Mouse (Mus musculus) kidney, embryonic 14.5 days (tissue): ENCODE data around the gene Plk2. TPM values are rescaled to one million over a fixed set of nuclear protein-coding genes. Genes with fewer than 3 reads are reported as not detected.

ENCODE experiments used
- ATAC-seq: fragments of 200-750 bp; cut with Nextera tagmentation; 2 replicates; pipeline ENCODE4 v1.8.0; 2017; ENCODE audit warnings: moderate number of reproducible peaks, mild to moderate bottlenecking, moderate TSS enrichment, moderate library complexity; ENCODE audit not compliant: low FRiP score, low TSS enrichment
- H3K27ac ChIP-seq: fragments of 300-500 bp; sonication (generic); 2 replicates; pipeline ENCODE4 v1.5.1; 2014; ENCODE audit warnings: low read depth, mild to moderate bottlenecking, low read length, moderate library complexity, mixed read lengths
- H3K27me3 ChIP-seq: fragments of 300-500 bp; sonication (generic); 2 replicates; pipeline ENCODE4 v1.6.1; 2014; ENCODE audit warnings: mild to moderate bottlenecking, low read length; ENCODE audit not compliant: control insufficient read depth, insufficient read depth
- H3K36me3 ChIP-seq: fragments of 300-500 bp; sonication (generic); 2 replicates; pipeline ENCODE4 v1.6.1; 2014; ENCODE audit warnings: low read length, mixed read lengths; ENCODE audit not compliant: control insufficient read depth, insufficient read depth
- H3K4me1 ChIP-seq: fragments of 300-500 bp; sonication (generic); 2 replicates; pipeline ENCODE4 v1.6.1; 2014; ENCODE audit warnings: low read length, mixed read lengths; ENCODE audit not compliant: control insufficient read depth, insufficient read depth
- H3K4me2 ChIP-seq: fragments of 300-500 bp; sonication (generic); replicated peaks from 2 replicates; pipeline ENCODE4 v1.6.1; 2014; ENCODE audit warnings: low read depth, mild to moderate bottlenecking, low read length
- H3K4me3 ChIP-seq: fragments of 300-500 bp; sonication (generic); 2 replicates; pipeline ENCODE4 v1.5.1; 2014; ENCODE audit warnings: mild to moderate bottlenecking, low read length
- H3K9ac ChIP-seq: fragments of 300-500 bp; sonication (generic); 2 replicates; pipeline ENCODE4 v1.6.1; 2014; ENCODE audit warnings: low read depth, mild to moderate bottlenecking, low read length, moderate library complexity
- H3K9me3 ChIP-seq: fragments of 300-500 bp; sonication (generic); 2 replicates; pipeline ENCODE4 v1.6.1; 2016; ENCODE audit warnings: low read length; ENCODE audit not compliant: control insufficient read depth
- WGBS: fragments of 180-500 bp; shearing (Covaris S2); extraction: QIAGEN DNeasy Blood & Tissue Kit; methylation state at CpG from one replicate; pipeline ENCODE4 v1.1.7; 2014; 5-methylcytosine and 5-hydroxymethylcytosine counted together
- polyA plus RNA-seq: library from polyadenylated mRNA; unstranded; fragments of >200 nt; fragmentation: Nextera tagmentation; extraction: Ambion mirVana; gene quantifications from 2 replicates; pipeline ENCODE4 v1.2.1, GENCODE M21; 2014

The Plk2 gene
- polyA plus RNA-seq, 1 experiment from 2014 or later = 88.0 TPM

GRCm38 (mm10) chr13:110382447-110382901 is 12.4 kb upstream of the Plk2 start:
- H3K36me3 ChIP-seq = no peaks in the 10 kb centered on the region
- WGBS = 20% methylated on average over 5 of the region's 5 CpGs

GRCm38 (mm10) chr13:110384514-110384913 is 10.3 kb upstream of the Plk2 start:
- no peak for ATAC-seq
- 72% methylated on average over 6 of the region's 6 CpGs for WGBS

More at GRCm38 (mm10) chr13:110382447-110382901, 12.4 kb upstream of the Plk2 start:
- ATAC-seq = no peak
- no peaks in the 10 kb centered on the region for H3K4me1 ChIP-seq
- no peak overlapping the region for H3K27ac ChIP-seq
- no peaks in the 10 kb centered on the region for H3K27me3 ChIP-seq
- no peak overlapping the region for H3K4me2 ChIP-seq
- no peaks in the 10 kb centered on the region for H3K9me3 ChIP-seq
- no peak overlapping the region for H3K9ac ChIP-seq
- no peak overlapping the region for H3K4me3 ChIP-seq

GRCm38 (mm10) chr13:110392210-110392609 is 2.6 kb upstream of the Plk2 start:
- Histone ChIP-seq H3K9me3 (peaks cover 3% of the 10 kb centered on the region; the same call in 1 of the 2 replicates), H3K27me3 (no peaks in the 10 kb centered on the region), H3K4me1 (no peaks in the 10 kb centered on the region), H3K36me3 (no peaks in the 10 kb centered on the region), H3K4me2 (no peak overlapping the region), H3K4me3 (no peak overlapping the region), H3K27ac (no peak overlapping the region), H3K9ac (no peak overlapping the region)
- 25% methylated on average over 8 of the region's 8 CpGs for WGBS
- no peak for ATAC-seq

More at GRCm38 (mm10) chr13:110384514-110384913, 10.3 kb upstream of the Plk2 start:
- H3K27me3 ChIP-seq = no peaks in the 10 kb centered on the region
- H3K4me1 ChIP-seq = no peaks in the 10 kb centered on the region
- H3K4me3 ChIP-seq = no peak overlapping the region
- no peak overlapping the region for H3K9ac ChIP-seq
- no peak overlapping the region for H3K4me2 ChIP-seq
- H3K36me3 ChIP-seq = no peaks in the 10 kb centered on the region
- H3K9me3 ChIP-seq = peaks cover 2% of the 10 kb centered on the region; the same call in 1 of the 2 replicates
- H3K27ac ChIP-seq = no peak overlapping the region

- ATAC-seq = no peak
Observed at GRCm38 (mm10) chr13:110392631-110393030, 2.2 kb upstream of the Plk2 start.

GRCm38 (mm10) chr13:110395179-110395794 is 441 bp downstream of the Plk2 start:
- Histone ChIP-seq H3K9me3 (no peaks in the 10 kb centered on the region), H3K36me3 (peaks cover 28% of the 10 kb centered on the region), H3K4me2 (peak overlapping the region; percentile 94), H3K4me1 (no peaks in the 10 kb centered on the region), H3K9ac (peak overlapping the region; percentile 60), H3K4me3 (peak overlapping the region; percentile 56), H3K27me3 (no peaks in the 10 kb centered on the region), H3K27ac (peak overlapping the region; percentile 83)
- under 1% methylated on average over 41 of the region's 41 CpGs for WGBS
- ATAC-seq = no peak; the same call in 1 of the 2 replicates

More at GRCm38 (mm10) chr13:110392631-110393030, 2.2 kb upstream of the Plk2 start:
- WGBS = 49% methylated on average over 3 of the region's 3 CpGs
- no peak overlapping the region for H3K4me2 ChIP-seq
- peaks cover 3% of the 10 kb centered on the region; the same call in 1 of the 2 replicates for H3K9me3 ChIP-seq
- H3K36me3 ChIP-seq = peaks cover 2% of the 10 kb centered on the region; the same call in 1 of the 2 replicates
- no peaks in the 10 kb centered on the region for H3K27me3 ChIP-seq
- H3K4me3 ChIP-seq = no peak overlapping the region
- no peaks in the 10 kb centered on the region for H3K4me1 ChIP-seq
- H3K27ac ChIP-seq = no peak overlapping the region
- no peak overlapping the region for H3K9ac ChIP-seq

GRCm38 (mm10) chr13:110395916-110396685 is 1.3 kb downstream of the Plk2 start:
- Histone ChIP-seq H3K4me3 (peak overlapping the region; percentile 56), H3K9me3 (no peaks in the 10 kb centered on the region), H3K9ac (peak overlapping the region; percentile 60; the same call in 1 of the 2 replicates), H3K27ac (peak overlapping the region; percentile 83; the same call in 1 of the 2 replicates), H3K36me3 (peaks cover 36% of the 10 kb centered on the region), H3K4me2 (peak overlapping the region; percentile 94), H3K27me3 (no peaks in the 10 kb centered on the region), H3K4me1 (no peaks in the 10 kb centered on the region)
- 4% methylated on average over 21 of the region's 21 CpGs for WGBS
- no peak for ATAC-seq

GRCm38 (mm10) chr13:110397750-110398149 is 2.9 kb downstream of the Plk2 start:
- Histone ChIP-seq H3K4me2 (peak overlapping the region; percentile 21; the same call in 1 of the 2 replicates), H3K4me1 (no peaks in the 10 kb centered on the region), H3K9me3 (no peaks in the 10 kb centered on the region), H3K9ac (no peak overlapping the region), H3K36me3 (peaks cover 37% of the 10 kb centered on the region), H3K27me3 (no peaks in the 10 kb centered on the region), H3K27ac (no peak overlapping the region), H3K4me3 (peak overlapping the region; percentile 7; the same call in 1 of the 2 replicates)
- ATAC-seq = no peak
- WGBS = 86% methylated on average over 8 of the region's 8 CpGs

GRCm38 (mm10) chr13:110398513-110399270 is 3.8 kb downstream of the Plk2 start:
- Histone ChIP-seq H3K9me3 (no peaks in the 10 kb centered on the region), H3K36me3 (peaks cover 37% of the 10 kb centered on the region), H3K4me1 (no peaks in the 10 kb centered on the region), H3K4me3 (peak overlapping the region; percentile 6; the same call in 1 of the 2 replicates), H3K9ac (no peak overlapping the region; the same call in 1 of the 2 replicates), H3K27me3 (no peaks in the 10 kb centered on the region), H3K4me2 (peak overlapping the region; percentile 17; the same call in 1 of the 2 replicates), H3K27ac (no peak overlapping the region)
- no peak for ATAC-seq
- 75% methylated on average over 24 of the region's 24 CpGs for WGBS
